Mouse (Mus musculus) spleen, adult 2 months (tissue): ENCODE data around the gene Dck.

Experiments used
- CTCF ChIP-seq: fragments of 200-500 bp; IDR thresholded peaks from 2 replicates; pipeline ENCODE4 v1.5.1; 2011; ENCODE audit warnings: mild to moderate bottlenecking, inconsistent platforms; ENCODE audit not compliant: insufficient read depth, insufficient read length, insufficient replicate concordance; ENCODE audit errors: extremely low read depth
- POLR2A ChIP-seq: fragments of 200-500 bp; IDR thresholded peaks from 2 replicates; pipeline ENCODE4 v1.6.1; 2011; ENCODE audit warnings: low read depth, low read length, inconsistent platforms

DNA sequence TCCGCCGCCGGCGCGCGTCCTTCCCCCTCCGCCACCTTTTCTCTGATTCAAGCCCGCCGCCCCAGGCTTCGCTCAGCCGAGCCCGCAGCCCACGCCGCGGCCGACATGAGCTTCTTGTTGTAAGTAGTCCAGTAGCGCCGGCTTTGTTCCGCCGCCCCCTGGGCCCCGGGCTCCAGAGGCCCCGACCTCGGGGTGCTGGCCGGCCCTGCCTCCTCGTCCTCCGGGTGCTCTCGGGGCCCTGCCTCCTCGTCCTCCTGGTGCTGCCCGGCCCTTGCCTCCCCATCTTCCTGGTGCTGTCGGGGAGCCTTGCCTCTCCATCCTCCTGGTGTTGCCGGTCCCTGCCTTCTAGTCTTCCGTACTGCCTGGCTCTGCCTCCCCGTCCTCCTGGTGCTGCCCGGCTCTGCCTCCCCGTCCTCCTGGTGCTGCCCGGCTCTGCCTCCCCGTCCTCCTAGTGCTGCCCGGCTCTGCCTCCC, 43.8 kb upstream of the Dck start:
- TF ChIP-seq CTCF = no peak
- no peak for TF ChIP-seq POLR2A
